Comparison of ENCODE assay signal across 15 mouse cellular contexts in the genomic region with DNA sequence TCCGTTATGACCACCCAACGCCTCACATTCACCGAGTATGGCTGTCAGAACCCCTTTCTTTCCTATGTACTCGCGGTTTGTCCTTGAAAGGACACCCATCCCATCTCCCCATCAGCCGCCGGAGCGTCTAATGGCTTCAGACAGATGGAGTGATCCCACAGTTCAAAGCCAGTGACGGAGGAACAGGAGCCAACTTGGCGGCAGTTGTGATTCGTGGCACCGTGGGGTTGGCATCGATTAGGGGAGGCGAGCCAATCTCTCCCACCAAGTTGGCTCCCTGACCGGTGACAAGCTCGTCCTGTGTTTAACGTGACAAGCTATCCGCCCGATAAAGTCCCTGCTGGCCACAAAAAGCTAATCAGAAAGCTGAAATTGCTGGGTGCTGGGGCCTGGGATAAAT. TPM values are rescaled to one million over a fixed set of nuclear protein-coding genes. Genes with fewer than 3 reads are reported as not detected.
A peak's percentile ranks its signal among the peaks of the same experiment; 100 is the strongest.
DNase-seq lines count a peak whose midpoint lies in the region; ATAC-seq lines count a peak whose summit lies in the region.
"Had no signal": no experiment of that assay in that cellular context is flagged by ENCODE, and none has a peak within 500 bp of the region (broad histone marks: within the 10 kb centered on the region; RNA-seq: fewer than 3 reads in every experiment).

No protein-coding gene starts in this region.

- H3K4me3 ChIP-seq in hindbrain, embryonic 12.5 days, result no peak overlapping the region
- H3K4me3 ChIP-seq in hindbrain, embryonic 10.5 days, result no peak overlapping the region
- H3K4me3 ChIP-seq: gastrocnemius, adult 2 months; heart, embryonic 12.5 days; limb, embryonic 15.5 days had no signal

- no peak overlapping the region for H3K9ac ChIP-seq in hindbrain, embryonic 12.5 days
- H3K9ac ChIP-seq: heart, embryonic 12.5 days; limb, embryonic 15.5 days had no signal

- no peak overlapping the region for H3K4me2 ChIP-seq in hindbrain, embryonic 12.5 days (replicated peaks)
- H3K4me2 ChIP-seq: heart, embryonic 12.5 days; limb, embryonic 15.5 days had no signal

- H3K9me3 ChIP-seq in hindbrain, embryonic 12.5 days (replicated peaks), result no peaks in the 10 kb centered on the region
- no peaks in the 10 kb centered on the region for H3K9me3 ChIP-seq in hindbrain, embryonic 10.5 days
- H3K9me3 ChIP-seq: heart, embryonic 12.5 days; limb, embryonic 15.5 days had no signal

- no peak for DNase-seq in hindbrain, embryonic 10.5 days (ENCODE audit: low spot score)
- DNase-seq in brain, adult 2 months (ENCODE audit: low read depth, low spot score), result peak; percentile 77
- peak; percentile 80 to 81 for DNase-seq in cerebellum, postnatal 25 days
- DNase-seq in layer of hippocampus, adult 9-11 months, result peak; percentile 79
- no peak for DNase-seq in B cell, adult 2 months
- DNase-seq in yolk sac, embryonic 10.5 days (ENCODE audit: low spot score), result no peak
- no peak for DNase-seq in natural killer cell, adult 2 months (ENCODE audit: low spot score in 2 of 2)
- DNase-seq: gastrocnemius, adult 2 months; kidney, postnatal 10 days; lung, postnatal 10 days had no signal

- no peaks in the 10 kb centered on the region for H3K36me3 ChIP-seq in hindbrain, embryonic 12.5 days
- no peaks in the 10 kb centered on the region for H3K36me3 ChIP-seq in hindbrain, embryonic 10.5 days
- H3K36me3 ChIP-seq: heart, embryonic 12.5 days; limb, embryonic 15.5 days had no signal

- H3K27ac ChIP-seq in hindbrain, embryonic 12.5 days, result 0 out of 2 replicates have a peak overlapping the region, but pooled peaks have one; percentile 23
- H3K27ac ChIP-seq in hindbrain, embryonic 10.5 days, result no peak overlapping the region
- H3K27ac ChIP-seq: gastrocnemius, adult 2 months; limb, embryonic 15.5 days had no signal

- no peak for ATAC-seq in hindbrain, embryonic 12.5 days (ENCODE audit: low FRiP score)
- ATAC-seq: inflammation-experienced regulatory T-cells, adult 6 months had no signal

- 85% methylated on average over 19 of the region's 19 CpGs for WGBS in hindbrain, embryonic 12.5 days
- 85% methylated on average over 19 of the region's 19 CpGs for WGBS in hindbrain, embryonic 10.5 days

- H3K27me3 ChIP-seq in hindbrain, embryonic 12.5 days, result no peaks in the 10 kb centered on the region
- H3K27me3 ChIP-seq in hindbrain, embryonic 10.5 days (ENCODE audit: insufficient read depth, poor library complexity, severe bottlenecking), result peaks cover 35% of the 10 kb centered on the region
- H3K27me3 ChIP-seq: limb, embryonic 15.5 days had no signal

- H3K4me1 ChIP-seq in hindbrain, embryonic 12.5 days, result peaks cover 30% of the 10 kb centered on the region
- peaks cover 64% of the 10 kb centered on the region for H3K4me1 ChIP-seq in hindbrain, embryonic 10.5 days (replicated peaks)

RNA-seq across cellular contexts. Expression of gene Sez6l, which starts 50.0 kb away (rescaled TPM):
- 16.0 and 16.4 TPM in 2 replicates for polyA plus RNA-seq in hindbrain, embryonic 12.5 days (2016; fragmentation: Nextera tagmentation; extraction: Ambion mirVana)
- 1.4 and 6.0 TPM in 2 replicates for polyA plus RNA-seq in hindbrain, embryonic 10.5 days (2016; fragmentation: Nextera tagmentation; extraction: Ambion mirVana)
- polyA plus RNA-seq: C2C12 had no signal

Comparison
In these comparisons a context has a peak if more than half of its experiments do, and no peak if none do; other contexts are left out.
1. DNase-seq: peak in brain, adult 2 months (single experiment), cerebellum, postnatal 25 days (2 of 2) and layer of hippocampus, adult 9-11 months (single experiment); none in hindbrain, embryonic 10.5 days (single experiment), B cell, adult 2 months (0 of 2), yolk sac, embryonic 10.5 days (single experiment) and natural killer cell, adult 2 months (0 of 2).